Mouse (Mus musculus) leukemia stem cell, adult 10-12 weeks (primary cell): ENCODE measurements around the gene Usp19. TPM values are rescaled to one million over a fixed set of nuclear protein-coding genes. Genes with fewer than 3 reads are reported as not detected.

ENCODE experiments used
- polyA plus RNA-seq: library from polyadenylated mRNA; stranded (reverse); fragments of >175 nt; gene quantifications from 2 replicates; pipeline ENCODE4 v1.2.3, GENCODE M21; 2012; ENCODE audit warnings: low replicate concordance

The Usp19 gene
- 106 and 149 TPM in 2 replicates for polyA plus RNA-seq

GRCm38 (mm10) chr9:108490559-108491285 is at the start of gene Usp19:
Gene Usp19 (plus strand): TSS chr9:108490602.

GRCm38 (mm10) chr9:108460319-108461178 is 29.9 kb upstream of the Usp19 start, which contains the start of gene Ccdc71:
Gene Ccdc71 (plus strand): TSS chr9:108460527.

GRCm38 (mm10) chr9:108461181-108461631 is 29.2 kb upstream of the Usp19 start, which contains the start of gene Klhdc8b:
Gene Klhdc8b (minus strand): TSS chr9:108461581.

GRCm38 (mm10) chr9:108479721-108480351 is 10.6 kb upstream of the Usp19 start, which contains the start of gene Lamb2:
Gene Lamb2 (plus strand): TSS chr9:108479736.

GRCm38 (mm10) chr9:108507619-108508434 is 17.4 kb downstream of the Usp19 start, which contains the start of gene Qars:
Gene Qars (plus strand): TSS chr9:108507706.

GRCm38 (mm10) chr9:108516380-108517251 is 26.2 kb downstream of the Usp19 start, which contains the start of gene Qrich1:
Gene Qrich1 (plus strand): TSS chr9:108516806.

Other genes starting within 250 kb of the Usp19 start
- gene Dag1, start 226.6 kb upstream of the Usp19 start, polyA plus RNA-seq = 10.5 and 13.6 TPM in 2 replicates
- 0.14 TPM in 2 replicates for gene Nicn1, start 200.2 kb upstream of the Usp19 start, polyA plus RNA-seq
- not detected in 2 replicates for gene Amt, start 193.7 kb upstream of the Usp19 start, polyA plus RNA-seq
- 53.2 and 101 TPM in 2 replicates for gene Rhoa, start 184.5 kb upstream of the Usp19 start, polyA plus RNA-seq
- gene Tcta, start 184.4 kb upstream of the Usp19 start, polyA plus RNA-seq = 1.6 and 3.6 TPM in 2 replicates
- gene Gpx1, start 151.7 kb upstream of the Usp19 start, polyA plus RNA-seq = 197 and 287 TPM in 2 replicates
- 10.2 and 101 TPM in 2 replicates for gene Usp4, start 142.7 kb upstream of the Usp19 start, polyA plus RNA-seq
- 4.5 and 5.6 TPM in 2 replicates for gene 1700102P08Rik, start 97.8 kb upstream of the Usp19 start, polyA plus RNA-seq
- 0.08 TPM in 1 of 2 replicates, not detected in the other for gene Ccdc36, start 62.1 kb upstream of the Usp19 start, polyA plus RNA-seq
- not detected in 2 replicates for gene BC048562, start 54.1 kb upstream of the Usp19 start, polyA plus RNA-seq
- gene Ccdc71, start 30.1 kb upstream of the Usp19 start, polyA plus RNA-seq = 9.8 and 21.0 TPM in 2 replicates
- gene Klhdc8b, start 29.0 kb upstream of the Usp19 start, polyA plus RNA-seq = 52.5 and 54.2 TPM in 2 replicates
- gene Lamb2, start 10.9 kb upstream of the Usp19 start, polyA plus RNA-seq = 1.3 and 3.0 TPM in 2 replicates
- gene Qars, start 17.1 kb downstream of the Usp19 start, polyA plus RNA-seq = 32.3 and 117 TPM in 2 replicates
- gene Qrich1, start 26.2 kb downstream of the Usp19 start, polyA plus RNA-seq = 36.4 and 112 TPM in 2 replicates
- 46.8 and 263 TPM in 2 replicates for gene Impdh2, start 69.7 kb downstream of the Usp19 start, polyA plus RNA-seq
- gene Ndufaf3, start 76.8 kb downstream of the Usp19 start, polyA plus RNA-seq = 5.1 and 19.2 TPM in 2 replicates
- 182 and 245 TPM in 2 replicates for gene Dalrd3, start 79.3 kb downstream of the Usp19 start, polyA plus RNA-seq
- 5.5 and 18.8 TPM in 2 replicates for gene Wdr6, start 88.1 kb downstream of the Usp19 start, polyA plus RNA-seq
- gene P4htm, start 107.1 kb downstream of the Usp19 start, polyA plus RNA-seq = 1.8 and 2.9 TPM in 2 replicates
- 99.5 and 180 TPM in 2 replicates for gene Arih2, start 158.8 kb downstream of the Usp19 start, polyA plus RNA-seq
- 1.6 and 2.5 TPM in 2 replicates for gene Slc25a20, start 171.5 kb downstream of the Usp19 start, polyA plus RNA-seq
- gene Prkar2a, start 198.7 kb downstream of the Usp19 start, polyA plus RNA-seq = 15.9 and 24.3 TPM in 2 replicates